Mouse (Mus musculus): Measurements from ENCODE around the gene Wasf2. TPM values are rescaled to one million over a fixed set of nuclear protein-coding genes. Genes with fewer than 3 reads are reported as not detected.

The Wasf2 gene
- polyA plus RNA-seq, 1 experiment = 97.6 TPM

DNA sequence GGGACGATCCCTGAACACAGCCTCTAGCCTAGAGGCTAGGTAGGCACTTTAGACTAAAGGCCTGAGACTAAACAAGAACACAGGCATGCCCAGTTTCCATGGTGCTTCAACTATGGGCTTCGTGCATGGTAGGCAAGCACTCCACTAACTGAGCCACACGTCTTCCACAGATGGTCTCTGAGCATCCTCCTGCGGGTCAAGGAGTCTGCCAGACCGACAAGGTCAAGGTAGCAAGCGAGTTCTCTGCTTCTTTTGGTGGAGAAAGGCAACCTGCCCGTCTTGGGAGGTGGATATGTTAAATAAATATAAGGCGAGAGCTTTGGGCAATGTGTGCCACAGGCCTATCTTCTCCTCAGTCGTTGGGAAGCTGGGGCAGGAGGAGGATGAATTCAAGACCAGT lies 28.6 kb upstream of the Wasf2 start:
- Histone ChIP-seq H3K27me3 (ENCODE audit: control insufficient read depth, insufficient read depth, low read length) (no peaks in the 10 kb centered on the region), H3K4me3 (ENCODE audit: low read depth, low read length) (peak overlapping the region; percentile 37), H3K4me1 (ENCODE audit: control insufficient read depth, insufficient read depth, insufficient read length, low read length) (peaks cover 7% of the 10 kb centered on the region; the same call in 1 of the 2 replicates), H3K27ac (ENCODE audit: insufficient read depth, low read depth, low read length) (peak overlapping the region; percentile 55), H3K36me3 (ENCODE audit: control insufficient read depth, insufficient read depth, low read length) (peaks cover 18% of the 10 kb centered on the region)
- 34% methylated on average over 9 of the region's 9 CpGs for WGBS
- no peak for TF ChIP-seq POLR2A (IDR thresholded peaks at IDR 0.05; ENCODE audit: low read depth, low read length)
- TF ChIP-seq CTCF (IDR thresholded peaks at IDR 0.05; ENCODE audit: extremely low read depth, insufficient read length, insufficient replicate concordance, low read depth, low read length) = no peak

GRCm38 (mm10) chr4:133103525-133104193 lies 26.6 kb upstream of the Wasf2 start:
- Histone ChIP-seq H3K4me3 (ENCODE audit: low read depth, low read length) (peak overlapping the region; percentile 1; the same call in 1 of the 2 replicates), H3K27ac (ENCODE audit: insufficient read depth, low read depth, low read length) (peak overlapping the region; percentile 63)
- 15% methylated on average over 16 of the region's 16 CpGs for WGBS

GRCm38 (mm10) chr4:133104194-133104569 lies 26.1 kb upstream of the Wasf2 start:
- TF ChIP-seq CTCF (IDR thresholded peaks at IDR 0.05; ENCODE audit: extremely low read depth, insufficient read length, insufficient replicate concordance, low read depth, low read length) (no peak), POLR2A (IDR thresholded peaks at IDR 0.05; ENCODE audit: low read depth, low read length) (no peak)
- 23% methylated on average over 10 of the region's 10 CpGs for WGBS
- Histone ChIP-seq H3K27me3 (ENCODE audit: control insufficient read depth, insufficient read depth, low read length) (no peaks in the 10 kb centered on the region), H3K27ac (ENCODE audit: insufficient read depth, low read depth, low read length) (peak overlapping the region; percentile 63), H3K36me3 (ENCODE audit: control insufficient read depth, insufficient read depth, low read length) (peaks cover 18% of the 10 kb centered on the region), H3K4me3 (ENCODE audit: low read depth, low read length) (no peak overlapping the region), H3K4me1 (ENCODE audit: control insufficient read depth, insufficient read depth, insufficient read length, low read length) (peaks cover 15% of the 10 kb centered on the region)

More at GRCm38 (mm10) chr4:133103525-133104193, 26.6 kb upstream of the Wasf2 start:
- H3K4me1 ChIP-seq (ENCODE audit: control insufficient read depth, insufficient read depth, insufficient read length, low read length) = peaks cover 15% of the 10 kb centered on the region
- no peaks in the 10 kb centered on the region for H3K27me3 ChIP-seq (ENCODE audit: control insufficient read depth, insufficient read depth, low read length)
- peaks cover 18% of the 10 kb centered on the region for H3K36me3 ChIP-seq (ENCODE audit: control insufficient read depth, insufficient read depth, low read length)
- TF ChIP-seq CTCF (IDR thresholded peaks at IDR 0.05; ENCODE audit: extremely low read depth, insufficient read length, insufficient replicate concordance, low read depth, low read length) (no peak), POLR2A (IDR thresholded peaks at IDR 0.05; ENCODE audit: low read depth, low read length) (no peak)

DNA sequence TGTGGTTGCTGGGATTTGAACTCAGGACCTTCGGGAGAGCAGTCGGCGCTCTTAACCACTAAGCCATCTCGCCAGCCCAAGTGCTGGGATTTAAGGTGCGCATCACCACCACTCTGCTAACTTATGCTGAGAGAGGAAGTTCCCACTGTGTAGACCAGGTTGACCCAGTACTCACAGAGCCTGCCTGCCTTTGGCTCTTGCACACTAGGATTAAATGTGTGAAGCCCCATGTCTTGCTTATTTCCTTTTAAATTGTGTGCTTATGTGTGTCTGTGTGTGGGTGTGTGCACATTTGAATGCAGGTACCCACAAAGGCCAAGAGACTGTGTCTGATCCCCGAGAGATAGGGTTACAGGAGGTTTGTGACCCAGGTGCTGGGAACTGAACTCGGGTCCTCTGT lies 23.6 kb upstream of the Wasf2 start:
- Histone ChIP-seq H3K27me3 (ENCODE audit: control insufficient read depth, insufficient read depth, low read length) (no peaks in the 10 kb centered on the region), H3K4me1 (ENCODE audit: control insufficient read depth, insufficient read depth, insufficient read length, low read length) (peaks cover 15% of the 10 kb centered on the region), H3K36me3 (ENCODE audit: control insufficient read depth, insufficient read depth, low read length) (peaks cover 15% of the 10 kb centered on the region), H3K27ac (ENCODE audit: insufficient read depth, low read depth, low read length) (no peak overlapping the region), H3K4me3 (ENCODE audit: low read depth, low read length) (no peak overlapping the region)
- TF ChIP-seq CTCF (IDR thresholded peaks at IDR 0.05; ENCODE audit: extremely low read depth, insufficient read length, insufficient replicate concordance, low read depth, low read length) (no peak), POLR2A (IDR thresholded peaks at IDR 0.05; ENCODE audit: low read depth, low read length) (no peak)
- WGBS = 97% methylated on average over 7 of the region's 7 CpGs

DNA sequence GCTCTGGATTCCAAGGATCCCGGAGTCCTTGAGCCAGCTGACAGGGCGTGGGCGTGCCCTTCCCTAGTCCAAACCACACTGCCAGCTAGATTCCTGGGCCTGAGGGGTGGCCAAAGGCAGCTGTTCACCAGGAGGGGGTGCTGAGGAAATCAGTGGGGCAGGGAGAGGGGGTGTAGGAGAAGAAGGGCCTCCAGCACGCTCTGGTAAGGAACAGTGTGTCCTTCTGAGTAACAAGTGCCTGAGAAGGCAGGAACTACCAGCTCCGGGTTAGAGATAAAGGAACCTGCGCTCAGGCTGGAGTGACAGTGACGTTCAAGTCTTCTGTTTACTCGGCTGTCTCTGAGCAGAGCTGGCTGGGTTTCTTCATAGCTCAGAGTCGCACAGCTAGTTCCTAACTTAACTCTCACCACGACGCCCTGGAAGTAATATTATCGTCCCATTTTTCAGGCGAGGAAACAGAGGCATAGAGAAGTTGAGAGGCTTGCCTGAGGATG lies 22.5 kb upstream of the Wasf2 start:
- WGBS = 41% methylated on average over 13 of the region's 13 CpGs
- Histone ChIP-seq H3K4me1 (ENCODE audit: control insufficient read depth, insufficient read depth, insufficient read length, low read length) (peaks cover 13% of the 10 kb centered on the region), H3K4me3 (ENCODE audit: low read depth, low read length) (no peak overlapping the region), H3K36me3 (ENCODE audit: control insufficient read depth, insufficient read depth, low read length) (peaks cover 7% of the 10 kb centered on the region), H3K27ac (ENCODE audit: insufficient read depth, low read depth, low read length) (peak overlapping the region; percentile 17), H3K27me3 (ENCODE audit: control insufficient read depth, insufficient read depth, low read length) (no peaks in the 10 kb centered on the region)
- no peak for TF ChIP-seq CTCF (IDR thresholded peaks at IDR 0.05; ENCODE audit: extremely low read depth, insufficient read length, insufficient replicate concordance, low read depth, low read length)
- no peak for TF ChIP-seq POLR2A (IDR thresholded peaks at IDR 0.05; ENCODE audit: low read depth, low read length)

DNA sequence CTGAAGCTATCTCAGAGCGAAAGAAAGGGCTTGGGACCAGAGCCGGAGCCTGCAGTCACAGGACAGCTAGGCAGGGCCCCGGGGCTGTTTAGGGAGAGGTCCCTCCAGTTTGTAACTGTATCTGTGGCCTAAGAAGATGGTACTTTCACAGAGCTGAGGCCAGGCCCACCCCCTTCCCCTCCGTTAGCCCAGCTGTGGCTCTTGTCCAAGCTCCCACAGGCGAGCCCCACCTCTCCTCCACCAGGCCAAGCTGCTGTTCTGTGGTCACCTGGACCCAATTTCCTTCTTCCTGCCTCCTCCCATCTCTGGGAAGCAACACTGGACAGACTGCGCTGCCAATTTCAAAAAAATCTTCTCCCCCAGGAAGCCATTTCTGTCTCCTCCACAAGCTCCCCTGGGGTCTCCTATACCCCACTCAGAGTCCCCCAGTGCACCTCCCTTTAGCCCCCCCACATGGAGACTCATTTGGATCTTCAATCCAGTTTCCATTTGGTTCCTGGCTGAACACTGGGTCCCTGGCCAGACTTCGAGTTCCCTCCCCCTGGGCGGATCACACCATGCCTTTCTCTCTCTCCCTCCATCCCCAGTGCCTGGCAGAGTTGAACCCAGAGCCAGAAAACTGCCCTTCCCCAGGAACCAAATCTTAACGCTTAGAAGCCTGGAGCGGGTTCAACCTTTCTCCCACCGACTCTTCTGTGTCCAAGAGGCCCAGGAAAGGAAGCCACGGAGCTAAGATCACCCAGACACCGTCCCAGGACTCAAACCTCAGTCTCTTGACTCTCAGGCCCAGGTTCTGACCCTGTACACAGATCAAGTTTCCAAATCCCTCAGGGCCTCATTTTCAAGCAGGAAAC lies 21.6 kb upstream of the Wasf2 start:
- TF ChIP-seq POLR2A (IDR thresholded peaks at IDR 0.05; ENCODE audit: low read depth, low read length) (no peak), CTCF (IDR thresholded peaks at IDR 0.05; ENCODE audit: extremely low read depth, insufficient read length, insufficient replicate concordance, low read depth, low read length) (no peak)
- Histone ChIP-seq H3K27me3 (ENCODE audit: control insufficient read depth, insufficient read depth, low read length) (no peaks in the 10 kb centered on the region), H3K27ac (ENCODE audit: insufficient read depth, low read depth, low read length) (peak overlapping the region; percentile 20), H3K4me3 (ENCODE audit: low read depth, low read length) (no peak overlapping the region), H3K4me1 (ENCODE audit: control insufficient read depth, insufficient read depth, insufficient read length, low read length) (peaks cover 18% of the 10 kb centered on the region), H3K36me3 (ENCODE audit: control insufficient read depth, insufficient read depth, low read length) (peaks cover 7% of the 10 kb centered on the region)
- 75% methylated on average over 13 of the region's 13 CpGs for WGBS

DNA sequence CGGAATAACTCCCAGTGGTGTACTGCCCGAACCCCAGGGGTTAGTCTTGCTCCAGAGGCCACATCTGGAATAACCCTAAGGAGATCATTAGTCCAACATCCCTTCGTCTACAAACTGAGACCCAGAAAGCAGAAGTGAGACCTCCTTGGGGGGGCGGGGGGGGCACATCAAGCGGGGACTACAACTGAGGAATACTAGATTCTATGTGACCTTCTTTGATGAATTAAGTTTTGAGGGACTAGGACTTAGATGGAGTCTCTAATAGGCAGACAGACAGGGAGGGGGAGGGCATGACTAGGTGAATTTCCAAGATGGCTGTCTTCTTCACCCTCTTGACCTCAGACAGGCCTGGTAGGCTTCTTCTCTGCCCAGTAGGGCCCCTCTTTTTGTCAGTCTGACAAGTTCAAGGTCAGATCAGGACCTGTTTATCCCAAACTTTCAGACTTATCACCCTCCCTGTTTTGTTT lies 20.9 kb upstream of the Wasf2 start:
- TF ChIP-seq CTCF (IDR thresholded peaks at IDR 0.05; ENCODE audit: extremely low read depth, insufficient read length, insufficient replicate concordance, low read depth, low read length) (no peak), POLR2A (IDR thresholded peaks at IDR 0.05; ENCODE audit: low read depth, low read length) (no peak)
- peaks cover 7% of the 10 kb centered on the region for H3K36me3 ChIP-seq (ENCODE audit: control insufficient read depth, insufficient read depth, low read length)
- no peaks in the 10 kb centered on the region for H3K27me3 ChIP-seq (ENCODE audit: control insufficient read depth, insufficient read depth, low read length)
- H3K4me3 ChIP-seq (ENCODE audit: low read depth, low read length) = no peak overlapping the region
- WGBS = 88% methylated on average over 5 of the region's 5 CpGs
- no peak overlapping the region for H3K27ac ChIP-seq (ENCODE audit: insufficient read depth, low read depth, low read length)
- peaks cover 16% of the 10 kb centered on the region for H3K4me1 ChIP-seq (ENCODE audit: control insufficient read depth, insufficient read depth, insufficient read length, low read length)

Data from small intestine, adult 2 months (tissue).